In the genomic region with DNA sequence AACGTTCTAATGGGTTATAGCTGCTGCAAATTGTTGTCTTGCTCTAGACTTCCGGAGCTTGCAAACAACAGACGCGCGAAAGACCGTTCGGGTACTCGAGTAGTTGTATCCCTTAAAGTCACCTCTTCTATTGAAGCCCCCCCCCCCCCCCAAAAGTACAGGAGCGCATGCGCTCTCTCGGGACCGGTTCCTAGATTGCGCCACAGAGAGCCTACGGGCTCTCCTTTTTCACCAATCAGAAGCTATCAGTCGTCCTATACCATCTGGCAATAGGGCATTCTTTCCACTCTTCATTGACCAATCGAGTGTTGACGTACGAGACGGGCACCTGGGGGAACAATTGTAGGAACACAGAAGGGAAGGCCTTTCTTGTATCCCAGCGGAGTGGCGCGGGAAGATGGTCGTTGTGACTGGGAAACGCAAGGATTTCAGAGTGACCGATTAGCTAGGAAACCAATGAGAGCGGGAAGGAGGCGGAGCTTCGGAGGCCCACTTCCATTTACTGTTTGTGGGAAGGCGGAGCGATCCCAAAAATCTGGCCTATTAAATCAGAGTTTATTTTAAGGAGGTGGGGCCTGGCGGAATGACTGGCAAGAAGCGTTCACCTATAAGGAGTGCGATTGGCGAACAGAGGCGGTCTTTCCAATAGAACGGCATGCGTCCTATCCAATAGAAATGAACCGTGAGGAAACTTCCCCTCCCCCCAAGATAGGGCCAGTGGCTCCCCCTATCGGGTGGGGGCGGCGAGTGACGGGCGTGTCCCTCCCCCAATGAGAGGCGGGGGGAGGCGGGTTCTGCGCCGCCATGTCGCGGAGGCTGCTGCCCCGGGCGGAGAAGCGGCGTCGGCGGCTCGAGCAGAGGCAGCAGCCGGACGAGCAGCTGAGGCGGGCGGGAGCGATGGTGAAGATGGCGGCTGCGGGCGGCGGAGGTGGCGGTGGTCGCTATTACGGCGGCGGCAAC, we compare ENCODE assay signal across 8 mouse cellular contexts. TPM values are rescaled to one million over a fixed set of nuclear protein-coding genes. Genes with fewer than 3 reads are reported as not detected.
DNase-seq lines count a peak whose midpoint lies in the region; ATAC-seq and TF ChIP-seq lines count a peak whose summit lies in the region.

No protein-coding gene starts in this region.

- peaks cover 39% of the 10 kb centered on the region for H3K36me3 ChIP-seq in C2C12 (ENCODE audit: control insufficient read depth, insufficient read depth)
- H3K36me3 ChIP-seq in erythroblast, embryonic 14.5 days (ENCODE audit: control insufficient read depth), result peaks cover 37% of the 10 kb centered on the region
- H3K36me3 ChIP-seq in heart, embryonic 11.5 days (ENCODE audit: control insufficient read depth, insufficient read depth, low read length), result peaks cover 24% of the 10 kb centered on the region
- peaks cover 29% of the 10 kb centered on the region for H3K36me3 ChIP-seq in kidney, embryonic 16.5 days (ENCODE audit: insufficient read depth, low read length)
- peaks cover 32% of the 10 kb centered on the region for H3K36me3 ChIP-seq in liver, embryonic 11.5 days (ENCODE audit: control insufficient read depth, insufficient read depth, low read length)
- H3K36me3 ChIP-seq in stomach, embryonic 14.5 days (ENCODE audit: control insufficient read depth, insufficient read depth, low read length), result peaks cover 34% of the 10 kb centered on the region

- peak overlapping the region; percentile 98 for H3K9ac ChIP-seq in heart, embryonic 11.5 days (ENCODE audit: low read depth, low read length)
- peak overlapping the region; percentile 97 for H3K9ac ChIP-seq in kidney, embryonic 16.5 days (replicated peaks; ENCODE audit: low read length)
- peak overlapping the region; percentile 94 for H3K9ac ChIP-seq in liver, embryonic 11.5 days (ENCODE audit: low read depth, low read length)
- H3K9ac ChIP-seq in stomach, embryonic 14.5 days (replicated peaks; ENCODE audit: low read depth, low read length), result peak overlapping the region; percentile 98

- TF ChIP-seq CTCF in C2C12 (IDR thresholded peaks at IDR 0.05; ENCODE audit: control insufficient read depth, insufficient read depth, insufficient read length), result no peak
- TF ChIP-seq CTCF in brain, embryonic 14.5 days (IDR thresholded peaks at IDR 0.05; ENCODE audit: borderline replicate concordance, extremely low read depth, insufficient read depth, insufficient read length), result peak; percentile 40; the same call in 1 of the 2 replicates

- peak overlapping the region; percentile 96 for H3ac ChIP-seq in C2C12 (ENCODE audit: control insufficient read depth, insufficient read length, low read depth)

- no peaks in the 10 kb centered on the region for H3K9me3 ChIP-seq in erythroblast, embryonic 14.5 days (ENCODE audit: control insufficient read depth, low read length)
- no peaks in the 10 kb centered on the region for H3K9me3 ChIP-seq in heart, embryonic 11.5 days (replicated peaks; ENCODE audit: control insufficient read depth, low read length)
- H3K9me3 ChIP-seq in kidney, embryonic 16.5 days (ENCODE audit: low read length), result no peaks in the 10 kb centered on the region
- H3K9me3 ChIP-seq in liver, embryonic 11.5 days (ENCODE audit: control insufficient read depth, low read length), result no peaks in the 10 kb centered on the region
- H3K9me3 ChIP-seq in stomach, embryonic 14.5 days (ENCODE audit: control insufficient read depth, low read depth, low read length), result no peaks in the 10 kb centered on the region

- peaks cover 40% of the 10 kb centered on the region for H3K79me3 ChIP-seq in C2C12 (ENCODE audit: low read depth)

- DNase-seq in brain, embryonic 14.5 days (ENCODE audit: low read depth), result peak; percentile 100
- DNase-seq in liver, embryonic 11.5 days (ENCODE audit: low spot score), result peak; percentile 99
- peak; percentile 99 for DNase-seq in naive thymus-derived CD4-positive, alpha-beta T cell, adult 2 months (ENCODE audit: low read depth)

- no peaks in the 10 kb centered on the region for H3K27me3 ChIP-seq in C2C12 (ENCODE audit: control insufficient read depth, insufficient read depth, insufficient read length)
- no peaks in the 10 kb centered on the region for H3K27me3 ChIP-seq in erythroblast, embryonic 14.5 days (ENCODE audit: control insufficient read depth)
- no peaks in the 10 kb centered on the region for H3K27me3 ChIP-seq in heart, embryonic 11.5 days (ENCODE audit: control insufficient read depth, insufficient read depth, low read length)
- no peaks in the 10 kb centered on the region for H3K27me3 ChIP-seq in kidney, embryonic 16.5 days (ENCODE audit: insufficient read depth, low read length)
- no peaks in the 10 kb centered on the region for H3K27me3 ChIP-seq in liver, embryonic 11.5 days (replicated peaks; ENCODE audit: control insufficient read depth, insufficient read depth, low read length)
- no peaks in the 10 kb centered on the region for H3K27me3 ChIP-seq in stomach, embryonic 14.5 days (ENCODE audit: control insufficient read depth, insufficient read depth, low read length)

- H3K79me2 ChIP-seq in C2C12 (ENCODE audit: control insufficient read depth, insufficient read depth), result peaks cover 42% of the 10 kb centered on the region

- H3K4me1 ChIP-seq in erythroblast, embryonic 14.5 days (ENCODE audit: control insufficient read depth), result peaks cover 64% of the 10 kb centered on the region
- peaks cover 35% of the 10 kb centered on the region for H3K4me1 ChIP-seq in heart, embryonic 11.5 days (ENCODE audit: control insufficient read depth, insufficient read depth, low read length)
- H3K4me1 ChIP-seq in kidney, embryonic 16.5 days (ENCODE audit: insufficient read depth, low read length), result peaks cover 43% of the 10 kb centered on the region
- peaks cover 35% of the 10 kb centered on the region for H3K4me1 ChIP-seq in liver, embryonic 11.5 days (replicated peaks; ENCODE audit: control insufficient read depth, insufficient read depth, low read length)
- H3K4me1 ChIP-seq in stomach, embryonic 14.5 days (ENCODE audit: control insufficient read depth, insufficient read depth, low read length), result peaks cover 20% of the 10 kb centered on the region

- peak overlapping the region; percentile 97 for H3K4me2 ChIP-seq in heart, embryonic 11.5 days
- H3K4me2 ChIP-seq in kidney, embryonic 16.5 days (replicated peaks; ENCODE audit: low read depth, low read length), result peak overlapping the region; percentile 98
- peak overlapping the region; percentile 100 for H3K4me2 ChIP-seq in liver, embryonic 11.5 days
- peak overlapping the region; percentile 72 for H3K4me2 ChIP-seq in stomach, embryonic 14.5 days (replicated peaks; ENCODE audit: low read depth, low read length)

- ATAC-seq in heart, embryonic 11.5 days (replicated peaks; ENCODE audit: insufficient number of reproducible peaks, low FRiP score, low TSS enrichment), result peak; percentile 87
- peak; percentile 92 for ATAC-seq in kidney, embryonic 16.5 days (ENCODE audit: low FRiP score, low TSS enrichment)
- peak; percentile 84 for ATAC-seq in liver, embryonic 11.5 days (replicated peaks; ENCODE audit: low FRiP score)
- ATAC-seq in stomach, embryonic 14.5 days (ENCODE audit: insufficient number of reproducible peaks, insufficient read depth, low FRiP score, low read depth), result peak; percentile 91

- peak overlapping the region; percentile 100 for H3K27ac ChIP-seq in heart, embryonic 11.5 days (ENCODE audit: low read depth, low read length)
- peak overlapping the region; percentile 100 for H3K27ac ChIP-seq in kidney, embryonic 16.5 days (ENCODE audit: low read length)
- H3K27ac ChIP-seq in liver, embryonic 11.5 days (ENCODE audit: low read depth, low read length), result peak overlapping the region; percentile 100
- peak overlapping the region; percentile 100 for H3K27ac ChIP-seq in stomach, embryonic 14.5 days (ENCODE audit: low read length)

- peak overlapping the region; percentile 59 for H3K4me3 ChIP-seq in C2C12 (ENCODE audit: insufficient read depth, poor library complexity, severe bottlenecking)
- peak overlapping the region; percentile 93 for H3K4me3 ChIP-seq in erythroblast, embryonic 14.5 days (replicated peaks)
- peak overlapping the region; percentile 88 for H3K4me3 ChIP-seq in heart, embryonic 11.5 days (ENCODE audit: low read depth, low read length)
- peak overlapping the region; percentile 86 for H3K4me3 ChIP-seq in kidney, embryonic 16.5 days (ENCODE audit: low read length)
- peak overlapping the region; percentile 83 for H3K4me3 ChIP-seq in liver, embryonic 11.5 days (ENCODE audit: low read depth, low read length)
- H3K4me3 ChIP-seq in stomach, embryonic 14.5 days (ENCODE audit: low read depth, low read length), result peak overlapping the region; percentile 73

- TF ChIP-seq POLR2A in brain, embryonic 14.5 days (IDR thresholded peaks at IDR 0.05; ENCODE audit: borderline replicate concordance, extremely low read depth, insufficient read depth, insufficient read length, poor library complexity, severe bottlenecking), result peak; percentile 97

- under 1% methylated on average over 68 of the region's 70 CpGs for WGBS in heart, embryonic 11.5 days (ENCODE audit: insufficient replicate concordance)
- under 1% methylated on average over 70 of the region's 70 CpGs for WGBS in kidney, embryonic 16.5 days
- WGBS in liver, embryonic 11.5 days, result under 1% methylated on average over 70 of the region's 70 CpGs
- under 1% methylated on average over 70 of the region's 70 CpGs for WGBS in stomach, embryonic 14.5 days

RNA-seq across cellular contexts. Expression of a gene that starts 2.0 kb away (rescaled TPM):
- 303 TPM for polyA plus RNA-seq in C2C12 (2012; fragmentation: generic; extraction: Trizol)
- 444 and 451 TPM in 2 replicates for polyA plus RNA-seq in brain, embryonic 14.5 days (2012; rRNA removed)
- polyA plus RNA-seq in erythroblast, embryonic 14.5 days (2012), result 24.2 and 25.1 TPM in 2 replicates
- 210 and 212 TPM in 2 replicates for polyA plus RNA-seq in heart, embryonic 11.5 days (2014; fragmentation: Nextera tagmentation; extraction: Ambion mirVana)
- 204 and 224 TPM in 2 replicates for polyA plus RNA-seq in kidney, embryonic 16.5 days (2015; fragmentation: Nextera tagmentation; extraction: Ambion mirVana)
- polyA plus RNA-seq in liver, embryonic 11.5 days (2014; fragmentation: Nextera tagmentation; extraction: Ambion mirVana), result 238 and 279 TPM in 2 replicates
- 259 and 266 TPM in 2 replicates for polyA plus RNA-seq in stomach, embryonic 14.5 days (2014; fragmentation: Nextera tagmentation; extraction: Ambion mirVana)

RNA-seq across cellular contexts. Expression of a gene that starts 14.6 kb away (rescaled TPM):
- 106 TPM for polyA plus RNA-seq in C2C12 (2012; fragmentation: generic; extraction: Trizol)
- 77.8 and 100 TPM in 2 replicates for polyA plus RNA-seq in brain, embryonic 14.5 days (2012; rRNA removed)
- 0.67 and 2.1 TPM in 2 replicates for polyA plus RNA-seq in erythroblast, embryonic 14.5 days (2012)
- 139 and 149 TPM in 2 replicates for polyA plus RNA-seq in heart, embryonic 11.5 days (2014; fragmentation: Nextera tagmentation; extraction: Ambion mirVana)
- 198 and 214 TPM in 2 replicates for polyA plus RNA-seq in kidney, embryonic 16.5 days (2015; fragmentation: Nextera tagmentation; extraction: Ambion mirVana)
- polyA plus RNA-seq in liver, embryonic 11.5 days (2014; fragmentation: Nextera tagmentation; extraction: Ambion mirVana), result 107 TPM in 2 replicates
- 172 and 179 TPM in 2 replicates for polyA plus RNA-seq in stomach, embryonic 14.5 days (2014; fragmentation: Nextera tagmentation; extraction: Ambion mirVana)

RNA-seq across cellular contexts. Expression of a gene that starts 21.6 kb away (rescaled TPM):
- 0.09 TPM for polyA plus RNA-seq in C2C12 (2012; fragmentation: generic; extraction: Trizol)
- polyA plus RNA-seq in brain, embryonic 14.5 days (2012; rRNA removed), result 0.90 and 1.1 TPM in 2 replicates
- polyA plus RNA-seq in erythroblast, embryonic 14.5 days (2012), result 0.49 and 0.65 TPM in 2 replicates
- polyA plus RNA-seq in heart, embryonic 11.5 days (2014; fragmentation: Nextera tagmentation; extraction: Ambion mirVana), result 2.4 and 2.5 TPM in 2 replicates
- 7.0 and 7.7 TPM in 2 replicates for polyA plus RNA-seq in kidney, embryonic 16.5 days (2015; fragmentation: Nextera tagmentation; extraction: Ambion mirVana)
- 21.7 and 23.1 TPM in 2 replicates for polyA plus RNA-seq in liver, embryonic 11.5 days (2014; fragmentation: Nextera tagmentation; extraction: Ambion mirVana)
- 3.3 and 4.5 TPM in 2 replicates for polyA plus RNA-seq in stomach, embryonic 14.5 days (2014; fragmentation: Nextera tagmentation; extraction: Ambion mirVana)

RNA-seq across cellular contexts. Expression of a gene that starts 23.3 kb away (rescaled TPM):
- polyA plus RNA-seq in C2C12 (2012; fragmentation: generic; extraction: Trizol), result 0.25 TPM
- polyA plus RNA-seq in brain, embryonic 14.5 days (2012; rRNA removed), result 6.0 and 7.0 TPM in 2 replicates
- 0.04 and 0.17 TPM in 2 replicates for polyA plus RNA-seq in erythroblast, embryonic 14.5 days (2012)
- 2.2 and 3.9 TPM in 2 replicates for polyA plus RNA-seq in heart, embryonic 11.5 days (2014; fragmentation: Nextera tagmentation; extraction: Ambion mirVana)
- polyA plus RNA-seq in kidney, embryonic 16.5 days (2015; fragmentation: Nextera tagmentation; extraction: Ambion mirVana), result 10.8 and 12.8 TPM in 2 replicates
- 2.9 and 5.1 TPM in 2 replicates for polyA plus RNA-seq in liver, embryonic 11.5 days (2014; fragmentation: Nextera tagmentation; extraction: Ambion mirVana)
- 127 and 140 TPM in 2 replicates for polyA plus RNA-seq in stomach, embryonic 14.5 days (2014; fragmentation: Nextera tagmentation; extraction: Ambion mirVana)

RNA-seq across cellular contexts. Expression of a gene that starts 43.1 kb away (rescaled TPM):
- 45.1 TPM for polyA plus RNA-seq in C2C12 (2012; fragmentation: generic; extraction: Trizol)
- polyA plus RNA-seq in brain, embryonic 14.5 days (2012; rRNA removed), result 32.7 and 34.7 TPM in 2 replicates
- polyA plus RNA-seq in erythroblast, embryonic 14.5 days (2012), result 20.1 and 21.4 TPM in 2 replicates
- polyA plus RNA-seq in heart, embryonic 11.5 days (2014; fragmentation: Nextera tagmentation; extraction: Ambion mirVana), result 34.7 and 38.0 TPM in 2 replicates
- polyA plus RNA-seq in kidney, embryonic 16.5 days (2015; fragmentation: Nextera tagmentation; extraction: Ambion mirVana), result 48.5 and 53.2 TPM in 2 replicates
- polyA plus RNA-seq in liver, embryonic 11.5 days (2014; fragmentation: Nextera tagmentation; extraction: Ambion mirVana), result 61.4 and 61.8 TPM in 2 replicates
- 29.5 and 38.9 TPM in 2 replicates for polyA plus RNA-seq in stomach, embryonic 14.5 days (2014; fragmentation: Nextera tagmentation; extraction: Ambion mirVana)

Comparison
In these comparisons a context has a peak if more than half of its experiments do, and no peak if none do; other contexts are left out.
1. Peak in every context shown above with its lines: DNase-seq, ATAC-seq, H3K4me3 ChIP-seq and H3K27ac ChIP-seq.
2. RNA of a gene that starts 14.6 kb away (polyA plus RNA-seq): 198 to 214 TPM in kidney, embryonic 16.5 days, 172 to 179 TPM in stomach, embryonic 14.5 days, 139 to 149 TPM in heart, embryonic 11.5 days, 107 TPM in liver, embryonic 11.5 days, 106 TPM in C2C12 (single experiment) and 77.8 to 100 TPM in brain, embryonic 14.5 days; 0.67 to 2.1 TPM in erythroblast, embryonic 14.5 days; every median in the first group is over 10 times any median in the second.